Mouse (Mus musculus): ENCODE measurements around the gene Fmo6. TPM values are rescaled to one million over a fixed set of nuclear protein-coding genes. Genes with fewer than 3 reads are reported as not detected.

Gene Fmo6
- not detected in 4 replicates for total RNA-seq (2023; ENCODE audit: inconsistent age)

GRCm38 (mm10) chr1:162937415-162937814, at the start of gene Fmo6:
Gene Fmo6, minus strand, starts transcription at chr1:162937515.

GRCm38 (mm10) chr1:162984428-162984827, 47.1 kb upstream of the Fmo6 start, which contains the start of gene Fmo3:
Gene Fmo3, minus strand, starts transcription at chr1:162984528.

GRCm38 (mm10) chr1:162897838-162898811, 39.2 kb downstream of the Fmo6 start, which contains the start of gene Fmo2:
Gene Fmo2, minus strand, starts transcription at chr1:162898726.

Other genes with a start within 250 kb of the Fmo6 start
- 344 to 400 TPM (median 376 TPM) in 4 replicates for gene Prrc2c, start 197.0 kb downstream of the Fmo6 start, total RNA-seq (2023; ENCODE audit: inconsistent age)
- not detected in 4 replicates for gene Fmo4, start 123.5 kb downstream of the Fmo6 start, total RNA-seq (2023; ENCODE audit: inconsistent age)
- gene Fmo1, start 70.9 kb downstream of the Fmo6 start, total RNA-seq (2023; ENCODE audit: inconsistent age) = not detected in 4 replicates
- gene Fmo2, start 38.8 kb downstream of the Fmo6 start, total RNA-seq (2023; ENCODE audit: inconsistent age) = not detected in 4 replicates
- not detected in 4 replicates for gene Fmo3, start 47.0 kb upstream of the Fmo6 start, total RNA-seq (2023; ENCODE audit: inconsistent age)
- gene Mroh9, start 148.2 kb upstream of the Fmo6 start, total RNA-seq (2023; ENCODE audit: inconsistent age) = not detected in 4 replicates